Mouse (Mus musculus) fibroblast of lung, adult 2 months (primary cell): Measurements from ENCODE around the gene Dysf.

Experiments
- DNase-seq: peaks from one replicate; pipeline ENCODE4 v3.0.0-alpha.2; 2011; ENCODE audit warnings: low read depth

Dysf gene

DNA sequence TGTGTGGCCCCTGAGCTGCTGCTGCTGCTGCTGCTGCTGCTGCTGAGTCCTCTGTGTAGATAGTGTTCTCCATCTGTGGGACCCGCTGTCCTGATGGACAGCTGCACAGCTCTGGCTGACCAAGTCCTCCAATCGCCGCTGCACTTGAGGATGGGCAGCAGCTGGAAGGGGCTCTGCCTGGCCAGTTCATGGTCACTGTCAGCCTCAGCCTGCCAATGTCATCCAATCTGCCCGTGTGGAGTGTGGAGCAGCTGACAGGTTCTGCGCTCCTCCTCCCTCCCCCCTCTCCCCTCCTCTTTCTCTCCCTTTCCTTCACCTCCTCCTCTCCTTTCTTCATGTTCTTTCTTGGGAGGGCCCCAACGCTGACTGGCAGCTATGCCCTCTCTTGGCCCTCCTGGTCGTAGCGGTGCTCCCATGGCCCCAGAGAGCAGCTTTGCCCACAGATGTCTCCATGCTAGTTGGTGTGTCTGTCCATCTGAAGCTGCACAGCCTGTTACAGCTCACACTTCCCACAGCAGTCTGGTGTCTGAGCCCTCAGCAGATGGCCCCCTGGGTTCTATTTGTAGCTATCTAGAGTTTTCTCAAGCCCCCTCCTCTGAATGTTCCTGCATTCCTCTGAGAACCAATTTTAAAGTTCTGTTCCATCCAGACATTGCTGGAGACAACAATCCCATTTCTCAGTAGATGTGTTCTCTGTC is 223.8 kb downstream of the Dysf start:
- DNase-seq: no peak

DNA sequence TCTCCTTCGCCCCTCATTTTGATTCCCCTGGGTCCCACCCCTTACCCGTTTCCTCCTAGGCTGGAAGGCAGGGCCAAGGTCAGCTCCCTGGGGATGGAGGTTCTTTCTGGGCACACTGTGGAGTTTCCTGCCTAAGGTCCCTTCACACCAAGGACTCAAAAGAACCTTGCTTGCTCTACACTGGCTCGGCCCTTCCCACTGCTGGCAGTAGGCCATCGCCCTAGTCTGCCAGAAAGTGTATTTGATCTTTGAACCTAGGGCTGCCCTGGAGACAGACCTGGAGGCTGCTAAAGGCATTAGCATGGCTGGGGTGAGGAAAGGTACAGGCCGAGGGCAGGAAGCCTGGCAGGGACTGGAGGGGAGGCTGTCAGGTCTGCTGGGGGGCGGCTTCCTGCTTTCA is 225.4 kb downstream of the Dysf start:
- DNase-seq: no peak

DNA sequence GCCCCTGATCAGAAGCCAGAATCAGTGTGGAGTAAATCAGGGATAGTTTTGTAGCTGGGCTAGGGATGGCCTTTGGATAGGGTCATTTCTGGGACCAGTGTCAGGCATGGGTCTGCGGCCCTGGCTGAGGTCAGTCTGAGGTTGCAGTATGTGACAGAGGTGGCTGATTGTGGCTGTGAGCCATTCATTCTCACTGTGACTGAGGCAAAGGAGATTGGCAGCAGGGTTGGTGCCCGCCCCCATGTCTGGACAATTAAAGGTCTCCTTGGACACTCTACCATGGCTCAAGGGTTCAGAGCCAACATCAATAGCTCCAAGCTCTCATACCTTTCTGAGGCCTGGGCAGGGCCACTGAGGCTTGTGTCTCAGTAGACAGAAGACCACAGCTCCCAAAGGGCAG is 227.0 kb downstream of the Dysf start:
- DNase-seq: no peak

DNA sequence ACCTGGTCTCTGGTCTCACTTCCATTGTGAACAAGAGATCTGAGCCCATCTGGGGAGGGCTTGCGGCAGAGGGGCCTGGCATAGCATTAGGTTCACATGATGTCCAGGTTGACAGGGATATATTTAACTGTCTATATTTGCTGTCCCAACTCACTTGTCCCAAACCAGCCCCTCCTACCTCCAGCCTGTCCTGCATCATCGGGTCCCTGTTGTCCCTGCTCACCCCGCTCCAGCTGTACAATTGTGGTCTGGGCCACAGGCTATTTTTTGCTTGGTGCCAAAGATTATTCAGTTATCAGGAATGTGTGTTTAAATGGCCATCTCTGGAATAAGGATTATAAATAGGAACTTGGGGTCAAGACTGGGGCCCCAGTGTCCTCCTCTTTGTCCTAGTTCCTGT is 235.0 kb downstream of the Dysf start:
- DNase-seq: no peak

DNA sequence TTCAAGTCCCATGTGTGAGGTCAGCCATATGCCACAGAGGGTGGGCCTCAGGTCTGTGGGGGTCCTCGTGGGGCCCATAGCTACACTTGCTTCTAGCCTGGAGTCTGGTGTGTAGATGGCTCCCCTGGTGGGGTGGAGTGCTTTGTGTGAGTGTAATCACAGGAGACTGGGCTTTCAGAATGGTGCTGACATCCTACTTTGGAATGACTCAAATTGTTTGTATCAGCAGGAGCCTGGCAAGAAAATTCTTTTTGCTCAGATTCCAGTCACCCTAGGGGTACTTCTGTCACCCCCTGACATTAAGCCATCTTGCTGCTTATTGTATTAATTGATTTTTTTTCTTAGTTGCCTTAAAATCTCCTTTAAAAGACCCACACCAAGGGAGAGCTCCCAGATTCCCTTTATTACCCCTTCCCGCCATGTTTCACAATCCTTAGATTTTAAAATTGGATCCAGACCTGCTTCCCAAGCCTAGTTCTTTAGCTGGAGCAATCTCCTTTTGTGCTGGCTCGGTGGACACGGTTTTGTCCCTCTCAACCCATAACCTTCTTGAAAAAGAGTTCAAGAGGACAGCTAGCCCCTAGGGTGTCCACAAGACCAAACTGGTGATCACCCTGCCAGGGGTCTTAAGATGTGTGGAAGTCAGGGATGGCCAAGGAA is 237.8 kb downstream of the Dysf start:
- no peak for DNase-seq

DNA sequence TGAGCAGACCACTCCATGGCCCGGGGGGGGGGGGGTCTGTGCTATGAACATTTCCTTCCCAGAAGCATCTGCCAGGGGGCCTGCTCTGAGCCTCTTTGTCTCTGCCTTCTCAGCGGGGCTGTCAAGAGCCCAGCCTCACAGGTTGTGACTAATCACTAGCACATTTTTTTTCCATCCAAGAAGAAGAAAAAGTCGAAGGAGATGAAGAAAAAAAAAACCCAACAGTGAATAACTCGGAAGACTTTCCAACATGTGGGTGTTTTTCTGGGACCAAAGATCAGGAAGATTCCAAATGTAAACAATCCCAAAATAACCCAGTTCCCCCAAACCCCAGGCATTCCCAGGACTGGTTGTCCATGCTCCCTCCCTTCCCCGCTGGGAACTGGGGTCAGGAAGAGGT is 238.6 kb downstream of the Dysf start:
- no peak for DNase-seq
